Mouse (Mus musculus): ENCODE data around the gene Acsl5. TPM values are rescaled to one million over a fixed set of nuclear protein-coding genes. Genes with fewer than 3 reads are reported as not detected.
A peak's percentile ranks its signal among the peaks of the same experiment; 100 is the strongest.

Acsl5 gene
- polyA plus RNA-seq, 1 experiment from 2014 or later, result 110 TPM

- TF ChIP-seq CTCF (IDR thresholded peaks at IDR 0.05) (no peak), EP300 (IDR thresholded peaks at IDR 0.05) (no peak)
- Histone ChIP-seq H3K36me3 (ENCODE audit: insufficient read depth, low read length) (no peaks in the 10 kb centered on the region), H3K4me3 (ENCODE audit: low read depth, low read length) (no peak overlapping the region), H3K9ac (replicated peaks; ENCODE audit: low read depth) (no peak overlapping the region), H3K4me1 (ENCODE audit: insufficient read depth, low read depth, low read length) (peaks cover 10% of the 10 kb centered on the region; the same call in 1 of the 2 replicates), H3K27me3 (replicated peaks; ENCODE audit: insufficient read depth, low read length) (no peaks in the 10 kb centered on the region), H3K9me3 (ENCODE audit: low read length) (no peaks in the 10 kb centered on the region), H3K27ac (ENCODE audit: low read length) (peak overlapping the region; percentile 65), H3K4me2 (replicated peaks; ENCODE audit: low read depth, low read length) (no peak overlapping the region)
- DNase-seq (ENCODE audit: low spot score), result peak; percentile 48
- ATAC-seq, result peak; percentile 23; the same call in 1 of the 2 replicates
- 47% methylated on average over 5 of the region's 5 CpGs for WGBS
Measured at GRCm38 (mm10) chr19:55269051-55269450, 17.3 kb downstream of the Acsl5 start.

DNA sequence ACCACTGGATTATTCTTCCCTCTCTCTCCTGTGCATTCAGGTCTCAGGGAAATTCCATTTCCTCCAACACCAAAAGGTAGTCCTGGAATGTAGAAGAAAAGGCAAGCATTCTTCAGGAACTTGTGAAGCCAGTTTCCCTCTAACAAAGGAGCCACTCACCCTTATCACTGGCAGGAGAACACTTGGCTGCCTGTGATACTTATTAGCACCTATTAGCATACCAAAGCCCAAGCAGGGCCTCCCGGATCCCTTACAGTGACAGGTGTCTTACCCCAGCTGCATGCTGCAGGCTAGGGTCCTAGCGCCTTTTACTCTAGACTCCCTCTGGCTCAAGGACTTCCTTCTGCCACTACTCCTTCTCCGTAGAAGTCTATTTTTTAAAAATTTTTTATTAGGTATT, 19.7 kb downstream of the Acsl5 start:
- Histone ChIP-seq H3K9me3 (ENCODE audit: low read length) (no peaks in the 10 kb centered on the region), H3K27me3 (replicated peaks; ENCODE audit: insufficient read depth, low read length) (no peaks in the 10 kb centered on the region), H3K4me1 (ENCODE audit: insufficient read depth, low read depth, low read length) (peaks cover 10% of the 10 kb centered on the region; the same call in 1 of the 2 replicates), H3K27ac (ENCODE audit: low read length) (peak overlapping the region; percentile 43), H3K36me3 (ENCODE audit: insufficient read depth, low read length) (no peaks in the 10 kb centered on the region), H3K9ac (replicated peaks; ENCODE audit: low read depth) (no peak overlapping the region), H3K4me3 (ENCODE audit: low read depth, low read length) (no peak overlapping the region), H3K4me2 (replicated peaks; ENCODE audit: low read depth, low read length) (no peak overlapping the region)
- ATAC-seq (peak; percentile 85), DNase-seq (ENCODE audit: low spot score) (peak; percentile 83)
- TF ChIP-seq EP300 (IDR thresholded peaks at IDR 0.05) (peak; percentile 90), CTCF (IDR thresholded peaks at IDR 0.05) (no peak)
- 39% methylated on average over 3 of the region's 3 CpGs for WGBS

- TF ChIP-seq CTCF (IDR thresholded peaks at IDR 0.05) (no peak), EP300 (IDR thresholded peaks at IDR 0.05) (no peak)
- peaks cover 6% of the 10 kb centered on the region; the same call in 1 of the 2 replicates for H3K4me1 ChIP-seq (ENCODE audit: insufficient read depth, low read depth, low read length)
- no peaks in the 10 kb centered on the region for H3K36me3 ChIP-seq (ENCODE audit: insufficient read depth, low read length)
- no peak overlapping the region for H3K4me2 ChIP-seq (replicated peaks; ENCODE audit: low read depth, low read length)
- no peak overlapping the region for H3K9ac ChIP-seq (replicated peaks; ENCODE audit: low read depth)
- H3K9me3 ChIP-seq (ENCODE audit: low read length), result no peaks in the 10 kb centered on the region
- no peak for DNase-seq (ENCODE audit: low spot score)
- no peak for ATAC-seq
- 58% methylated on average over 6 of the region's 6 CpGs for WGBS
- H3K27me3 ChIP-seq (replicated peaks; ENCODE audit: insufficient read depth, low read length), result no peaks in the 10 kb centered on the region
- no peak overlapping the region for H3K27ac ChIP-seq (ENCODE audit: low read length)
- H3K4me3 ChIP-seq (ENCODE audit: low read depth, low read length), result no peak overlapping the region
Measured at GRCm38 (mm10) chr19:55273340-55273739, 21.6 kb downstream of the Acsl5 start.

GRCm38 (mm10) chr19:55276100-55276499, 24.4 kb downstream of the Acsl5 start:
- no peaks in the 10 kb centered on the region for H3K9me3 ChIP-seq (ENCODE audit: low read length)
- DNase-seq (ENCODE audit: low spot score) (no peak), ATAC-seq (no peak)
- WGBS, result 78% methylated on average over 4 of the region's 4 CpGs
- TF ChIP-seq EP300 (IDR thresholded peaks at IDR 0.05) (no peak), CTCF (IDR thresholded peaks at IDR 0.05) (no peak)
- no peak overlapping the region for H3K27ac ChIP-seq (ENCODE audit: low read length)
- peaks cover 12% of the 10 kb centered on the region; the same call in 1 of the 2 replicates for H3K36me3 ChIP-seq (ENCODE audit: insufficient read depth, low read length)
- no peak overlapping the region for H3K9ac ChIP-seq (replicated peaks; ENCODE audit: low read depth)
- no peak overlapping the region for H3K4me2 ChIP-seq (replicated peaks; ENCODE audit: low read depth, low read length)
- H3K27me3 ChIP-seq (replicated peaks; ENCODE audit: insufficient read depth, low read length), result no peaks in the 10 kb centered on the region
- no peak overlapping the region for H3K4me3 ChIP-seq (ENCODE audit: low read depth, low read length)
- peaks cover under 1% of the 10 kb centered on the region; the same call in 1 of the 2 replicates for H3K4me1 ChIP-seq (ENCODE audit: insufficient read depth, low read depth, low read length)

GRCm38 (mm10) chr19:55276770-55277169, 25.0 kb downstream of the Acsl5 start:
- WGBS, result 71% methylated on average over 3 of the region's 3 CpGs
- H3K36me3 ChIP-seq (ENCODE audit: insufficient read depth, low read length), result peaks cover 18% of the 10 kb centered on the region
- no peak overlapping the region for H3K4me3 ChIP-seq (ENCODE audit: low read depth, low read length)
- H3K27me3 ChIP-seq (replicated peaks; ENCODE audit: insufficient read depth, low read length), result no peaks in the 10 kb centered on the region
- H3K4me1 ChIP-seq (ENCODE audit: insufficient read depth, low read depth, low read length), result no peaks in the 10 kb centered on the region; the same call in 1 of the 2 replicates
- no peak for TF ChIP-seq EP300 (IDR thresholded peaks at IDR 0.05)
- TF ChIP-seq CTCF (IDR thresholded peaks at IDR 0.05), result no peak
- H3K9me3 ChIP-seq (ENCODE audit: low read length), result no peaks in the 10 kb centered on the region
- no peak overlapping the region for H3K9ac ChIP-seq (replicated peaks; ENCODE audit: low read depth)
- ATAC-seq (no peak), DNase-seq (ENCODE audit: low spot score) (no peak)
- H3K4me2 ChIP-seq (replicated peaks; ENCODE audit: low read depth, low read length), result no peak overlapping the region
- no peak overlapping the region for H3K27ac ChIP-seq (ENCODE audit: low read length)

DNA sequence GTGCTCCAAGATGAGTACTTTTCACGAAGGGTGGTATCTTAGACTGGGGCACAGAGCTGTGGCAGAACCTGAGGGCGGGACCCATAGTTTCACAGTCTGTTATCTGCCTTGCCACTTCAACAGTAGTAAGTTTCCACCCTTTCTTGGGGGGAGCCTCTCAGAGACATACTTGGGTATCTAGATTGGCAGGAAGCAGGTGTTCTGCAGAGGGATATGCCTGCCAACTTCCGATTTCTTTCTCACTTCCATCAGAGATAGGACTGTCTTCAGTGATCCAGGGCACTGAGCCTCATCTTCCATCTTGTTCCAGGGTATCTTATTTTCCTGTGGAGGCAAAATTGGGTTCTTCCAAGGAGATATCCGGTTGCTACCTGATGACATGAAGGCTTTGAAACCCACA, 32.4 kb downstream of the Acsl5 start:
- WGBS, result 72% methylated on average over 4 of the region's 4 CpGs
- Histone ChIP-seq H3K36me3 (ENCODE audit: insufficient read depth, low read length) (peaks cover 30% of the 10 kb centered on the region), H3K4me2 (replicated peaks; ENCODE audit: low read depth, low read length) (no peak overlapping the region), H3K4me1 (ENCODE audit: insufficient read depth, low read depth, low read length) (no peaks in the 10 kb centered on the region), H3K9ac (replicated peaks; ENCODE audit: low read depth) (no peak overlapping the region), H3K27ac (ENCODE audit: low read length) (no peak overlapping the region), H3K27me3 (replicated peaks; ENCODE audit: insufficient read depth, low read length) (no peaks in the 10 kb centered on the region), H3K4me3 (ENCODE audit: low read depth, low read length) (no peak overlapping the region), H3K9me3 (ENCODE audit: low read length) (no peaks in the 10 kb centered on the region)
- TF ChIP-seq CTCF (IDR thresholded peaks at IDR 0.05) (no peak), EP300 (IDR thresholded peaks at IDR 0.05) (no peak)
- DNase-seq (ENCODE audit: low spot score) (no peak), ATAC-seq (no peak)

DNA sequence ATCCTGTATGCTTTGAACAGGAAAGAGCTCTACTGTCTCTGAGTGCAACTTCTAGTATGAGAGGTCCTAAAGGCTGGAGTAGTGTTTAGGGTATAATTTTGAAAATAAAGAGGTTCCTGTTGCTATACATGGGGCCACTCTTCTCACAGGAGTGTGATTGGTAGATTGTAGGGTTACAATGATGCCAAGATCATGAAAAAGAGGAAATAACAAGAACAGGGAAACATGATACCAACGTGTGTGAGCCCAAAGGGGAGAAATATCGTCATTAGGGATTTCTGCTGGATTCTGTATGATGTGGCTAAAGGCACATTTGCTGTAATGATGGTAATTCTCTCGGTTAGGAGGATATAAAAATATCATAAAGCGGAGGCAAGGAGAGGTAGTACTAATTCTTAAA, 34.3 kb downstream of the Acsl5 start:
- TF ChIP-seq EP300 (IDR thresholded peaks at IDR 0.05), result no peak
- TF ChIP-seq CTCF (IDR thresholded peaks at IDR 0.05), result no peak
- no peaks in the 10 kb centered on the region for H3K4me1 ChIP-seq (ENCODE audit: insufficient read depth, low read depth, low read length)
- no peak overlapping the region for H3K27ac ChIP-seq (ENCODE audit: low read length)
- no peaks in the 10 kb centered on the region for H3K9me3 ChIP-seq (ENCODE audit: low read length)
- peaks cover 28% of the 10 kb centered on the region for H3K36me3 ChIP-seq (ENCODE audit: insufficient read depth, low read length)
- no peaks in the 10 kb centered on the region for H3K27me3 ChIP-seq (replicated peaks; ENCODE audit: insufficient read depth, low read length)
- 86% methylated on average over 4 of the region's 4 CpGs for WGBS
- DNase-seq (ENCODE audit: low spot score) (no peak), ATAC-seq (no peak)
- H3K4me2 ChIP-seq (replicated peaks; ENCODE audit: low read depth, low read length), result no peak overlapping the region
- no peak overlapping the region for H3K4me3 ChIP-seq (ENCODE audit: low read depth, low read length)
- H3K9ac ChIP-seq (replicated peaks; ENCODE audit: low read depth), result no peak overlapping the region
